Mouse (Mus musculus): ENCODE data around the gene Megf8. TPM values are rescaled to one million over a fixed set of nuclear protein-coding genes. Genes with fewer than 3 reads are reported as not detected.

Megf8 gene
- polyA plus RNA-seq, 1 experiment from 2014 or later = 19.5 TPM

DNA sequence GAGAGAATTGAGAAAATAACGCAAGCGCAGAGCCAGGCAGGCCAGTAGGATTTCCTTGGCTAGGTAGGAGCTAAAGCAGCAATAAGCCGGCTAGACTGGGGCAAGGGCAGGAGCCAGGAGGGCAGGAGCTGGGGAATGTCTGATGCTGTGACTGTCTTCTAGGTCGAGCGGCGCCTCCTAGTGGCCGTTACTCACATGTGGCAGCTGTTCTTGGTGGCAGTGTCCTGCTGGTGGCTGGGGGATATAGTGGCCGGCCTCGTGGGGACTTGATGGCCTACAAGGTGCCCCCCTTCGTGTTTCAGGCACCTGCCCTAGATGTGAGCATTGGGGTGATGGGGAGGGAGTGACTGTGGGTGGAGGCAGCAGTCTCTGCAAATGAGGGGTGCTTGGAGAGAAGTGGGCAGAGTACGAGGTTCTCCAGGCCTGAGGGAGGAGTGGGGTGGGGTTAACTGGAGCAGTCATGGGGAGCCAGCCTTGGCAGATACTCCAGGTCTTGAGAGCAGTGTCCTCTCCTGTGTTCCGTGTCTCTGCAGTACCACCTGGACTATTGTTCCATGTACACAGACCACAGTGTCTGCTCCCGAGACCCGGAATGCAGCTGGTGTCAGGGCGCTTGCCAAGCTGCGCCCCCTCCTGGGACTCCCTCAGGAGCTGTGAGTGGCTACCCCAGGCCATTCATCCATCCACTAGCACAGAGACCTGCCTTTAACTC, 16.8 kb downstream of the Megf8 start:
- H3K4me2 ChIP-seq (replicated peaks) = no peak overlapping the region
- no peak overlapping the region for H3K27ac ChIP-seq
- H3K9ac ChIP-seq = no peak overlapping the region
- ATAC-seq (ENCODE audit: low FRiP score, low read depth) = peak; percentile 51; the same call in 1 of the 2 replicates
- H3K9me3 ChIP-seq = no peaks in the 10 kb centered on the region
- WGBS = 48% methylated on average over 16 of the region's 16 CpGs
- H3K36me3 ChIP-seq = peaks cover 93% of the 10 kb centered on the region
- H3K4me1 ChIP-seq = no peaks in the 10 kb centered on the region
- H3K27me3 ChIP-seq = no peaks in the 10 kb centered on the region
- H3K4me3 ChIP-seq = no peak overlapping the region

DNA sequence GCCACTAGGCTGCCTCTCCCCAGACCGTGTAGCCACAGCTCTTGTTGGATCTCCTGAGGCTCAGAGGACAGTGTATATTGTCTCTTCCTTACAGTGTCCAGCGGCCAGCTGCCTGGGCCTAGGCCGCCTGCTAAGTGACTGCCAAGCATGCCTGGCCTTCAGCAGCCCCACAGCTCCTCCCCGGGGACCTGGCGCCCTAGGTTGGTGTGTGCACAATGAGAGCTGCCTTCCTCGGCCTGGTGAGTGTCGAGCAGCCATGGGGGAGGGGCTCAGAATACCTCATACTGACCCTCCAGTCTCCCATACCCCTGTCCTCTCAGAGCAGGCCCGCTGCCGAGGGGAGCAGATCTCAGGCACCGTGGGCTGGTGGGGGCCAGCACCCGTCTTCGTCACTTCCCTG, 17.5 kb downstream of the Megf8 start:
- 85% methylated on average over 12 of the region's 12 CpGs for WGBS
- H3K4me2 ChIP-seq (replicated peaks) = no peak overlapping the region
- ATAC-seq (ENCODE audit: low FRiP score, low read depth) = no peak

GRCm38 (mm10) chr7:25339329-25339728, 22.4 kb downstream of the Megf8 start:
- no peaks in the 10 kb centered on the region for H3K9me3 ChIP-seq
- H3K4me3 ChIP-seq = no peak overlapping the region
- H3K9ac ChIP-seq = no peak overlapping the region
- no peaks in the 10 kb centered on the region for H3K27me3 ChIP-seq
- no peak overlapping the region for H3K27ac ChIP-seq
- WGBS = 91% methylated on average over 9 of the region's 9 CpGs
- no peak for ATAC-seq (ENCODE audit: low FRiP score, low read depth)
- no peak overlapping the region for H3K4me2 ChIP-seq (replicated peaks)
- peaks cover 92% of the 10 kb centered on the region for H3K36me3 ChIP-seq
- no peaks in the 10 kb centered on the region for H3K4me1 ChIP-seq

More for the DNA sequence above, 17.5 kb downstream of the Megf8 start:
- no peak overlapping the region for H3K9ac ChIP-seq
- no peak overlapping the region for H3K4me3 ChIP-seq
- H3K9me3 ChIP-seq = no peaks in the 10 kb centered on the region
- H3K36me3 ChIP-seq = peaks cover 94% of the 10 kb centered on the region
- no peaks in the 10 kb centered on the region for H3K27me3 ChIP-seq
- no peaks in the 10 kb centered on the region for H3K4me1 ChIP-seq
- no peak overlapping the region for H3K27ac ChIP-seq

- Histone ChIP-seq H3K9me3 (no peaks in the 10 kb centered on the region), H3K4me3 (no peak overlapping the region), H3K27me3 (no peaks in the 10 kb centered on the region), H3K4me1 (no peaks in the 10 kb centered on the region), H3K4me2 (replicated peaks) (no peak overlapping the region), H3K36me3 (peaks cover 91% of the 10 kb centered on the region), H3K27ac (no peak overlapping the region), H3K9ac (no peak overlapping the region)
- 82% methylated on average over 20 of the region's 20 CpGs for WGBS
- ATAC-seq (ENCODE audit: low FRiP score, low read depth) = no peak
Observed at GRCm38 (mm10) chr7:25341000-25341784, 24.2 kb downstream of the Megf8 start.

GRCm38 (mm10) chr7:25348861-25349260, 31.9 kb downstream of the Megf8 start:
- H3K9me3 ChIP-seq = no peaks in the 10 kb centered on the region; the same call in 1 of the 2 replicates
- H3K27me3 ChIP-seq = no peaks in the 10 kb centered on the region
- no peak for ATAC-seq (ENCODE audit: low FRiP score, low read depth)
- no peak overlapping the region for H3K4me2 ChIP-seq (replicated peaks)
- H3K4me1 ChIP-seq = no peaks in the 10 kb centered on the region
- peaks cover 98% of the 10 kb centered on the region for H3K36me3 ChIP-seq
- no peak overlapping the region for H3K9ac ChIP-seq
- no peak overlapping the region for H3K27ac ChIP-seq
- no peak overlapping the region for H3K4me3 ChIP-seq
- WGBS = 91% methylated on average over 8 of the region's 8 CpGs

DNA sequence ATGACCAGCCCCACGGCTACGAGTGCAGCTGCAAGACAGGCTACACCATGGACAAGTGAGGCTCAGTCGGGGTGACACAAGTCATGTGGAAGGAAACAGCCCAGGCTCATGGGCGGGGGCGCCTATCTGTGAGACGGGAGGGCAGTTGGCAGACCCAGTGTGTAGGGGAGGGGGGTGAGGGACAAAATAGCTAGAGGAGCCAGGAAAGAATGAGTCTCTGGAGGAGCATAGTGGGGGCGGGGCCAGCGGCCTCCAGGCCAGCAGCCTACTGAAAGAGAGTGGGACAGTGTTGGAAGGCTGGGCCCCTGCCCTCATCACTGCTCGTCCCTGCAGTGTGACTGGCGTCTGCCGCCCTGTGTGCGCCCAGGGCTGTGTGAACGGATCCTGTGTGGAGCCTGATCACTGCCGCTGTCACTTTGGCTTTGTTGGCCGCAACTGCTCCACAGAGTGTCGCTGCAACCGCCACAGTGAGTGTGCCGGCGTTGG, 41.8 kb downstream of the Megf8 start:
- no peaks in the 10 kb centered on the region for H3K9me3 ChIP-seq
- H3K36me3 ChIP-seq = peaks cover 96% of the 10 kb centered on the region
- H3K9ac ChIP-seq = peak overlapping the region; percentile 31; the same call in 1 of the 2 replicates
- no peak overlapping the region for H3K4me2 ChIP-seq (replicated peaks)
- WGBS = 84% methylated on average over 19 of the region's 19 CpGs
- no peak overlapping the region for H3K27ac ChIP-seq
- H3K4me1 ChIP-seq = no peaks in the 10 kb centered on the region
- no peak for ATAC-seq (ENCODE audit: low FRiP score, low read depth)
- H3K4me3 ChIP-seq = no peak overlapping the region
- no peaks in the 10 kb centered on the region for H3K27me3 ChIP-seq

- Histone ChIP-seq H3K9me3 (no peaks in the 10 kb centered on the region), H3K27ac (no peak overlapping the region), H3K4me1 (peaks cover 27% of the 10 kb centered on the region), H3K4me3 (no peak overlapping the region), H3K36me3 (peaks cover 65% of the 10 kb centered on the region), H3K27me3 (peaks cover 34% of the 10 kb centered on the region), H3K9ac (no peak overlapping the region), H3K4me2 (replicated peaks) (no peak overlapping the region)
- no peak for ATAC-seq (ENCODE audit: low FRiP score, low read depth)
- WGBS = 88% methylated on average over 19 of the region's 19 CpGs
Observed at GRCm38 (mm10) chr7:25363151-25363550, 46.2 kb downstream of the Megf8 start.

- Histone ChIP-seq H3K9me3 (no peaks in the 10 kb centered on the region), H3K4me3 (no peak overlapping the region), H3K27me3 (peaks cover 39% of the 10 kb centered on the region), H3K36me3 (peaks cover 60% of the 10 kb centered on the region), H3K27ac (no peak overlapping the region), H3K4me1 (peaks cover 27% of the 10 kb centered on the region), H3K4me2 (replicated peaks) (no peak overlapping the region), H3K9ac (no peak overlapping the region)
- no peak; the same call in 1 of the 2 replicates for ATAC-seq (ENCODE audit: low FRiP score, low read depth)
- 93% methylated on average over 17 of the region's 17 CpGs for whole genome bisulfite sequencing
Observed at GRCm38 (mm10) chr7:25363632-25364031, 46.7 kb downstream of the Megf8 start.

- Histone ChIP-seq H3K27me3 (peaks cover 62% of the 10 kb centered on the region), H3K27ac (no peak overlapping the region; the same call in 1 of the 2 replicates), H3K4me3 (no peak overlapping the region), H3K9ac (0 out of 2 replicates have a peak overlapping the region, but pooled peaks have one; percentile 9), H3K4me1 (peaks cover 27% of the 10 kb centered on the region), H3K4me2 (replicated peaks) (no peak overlapping the region), H3K36me3 (peaks cover 36% of the 10 kb centered on the region), H3K9me3 (no peaks in the 10 kb centered on the region)
- no peak for ATAC-seq (ENCODE audit: low FRiP score, low read depth)
- 58% methylated on average over 13 of the region's 13 CpGs for WGBS
Observed at GRCm38 (mm10) chr7:25365937-25366625, 49.1 kb downstream of the Megf8 start.

- Histone ChIP-seq H3K4me1 (peaks cover 27% of the 10 kb centered on the region), H3K9ac (peak overlapping the region; percentile 43), H3K4me3 (peak overlapping the region; percentile 21), H3K4me2 (replicated peaks) (peak overlapping the region; percentile 48), H3K27me3 (peaks cover 65% of the 10 kb centered on the region), H3K9me3 (no peaks in the 10 kb centered on the region), H3K27ac (no peak overlapping the region), H3K36me3 (peaks cover 20% of the 10 kb centered on the region)
- ATAC-seq (ENCODE audit: low FRiP score, low read depth) = no peak
- 5% methylated on average over 33 of the region's 33 CpGs for WGBS
Observed at GRCm38 (mm10) chr7:25367632-25368293, 50.8 kb downstream of the Megf8 start.

DNA sequence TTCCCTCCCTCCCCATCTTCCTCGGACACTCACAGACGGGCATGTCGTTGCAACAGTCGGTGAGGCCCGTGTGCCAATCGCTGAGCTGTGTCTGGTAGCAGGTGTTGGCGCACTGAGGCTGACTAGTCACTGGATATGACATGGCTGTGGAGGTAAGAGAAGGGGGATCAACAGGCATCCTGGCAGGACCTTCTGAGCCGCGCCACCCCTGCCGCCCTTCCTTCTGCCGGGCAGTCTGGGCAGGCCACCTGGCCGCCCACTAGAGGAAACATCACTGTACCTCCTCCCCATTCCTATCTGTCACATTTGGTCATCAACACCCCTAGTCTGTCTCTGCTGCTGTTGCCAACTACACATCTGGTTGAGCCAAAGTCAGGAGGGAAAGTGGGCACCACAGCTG, 51.4 kb downstream of the Megf8 start:
- 18% methylated on average over 12 of the region's 12 CpGs for WGBS
- Histone ChIP-seq H3K9me3 (no peaks in the 10 kb centered on the region), H3K4me2 (replicated peaks) (no peak overlapping the region), H3K27ac (no peak overlapping the region), H3K4me1 (peaks cover 27% of the 10 kb centered on the region), H3K36me3 (peaks cover 14% of the 10 kb centered on the region), H3K9ac (no peak overlapping the region), H3K4me3 (peak overlapping the region; percentile 21; the same call in 1 of the 2 replicates), H3K27me3 (peaks cover 65% of the 10 kb centered on the region)
- ATAC-seq (ENCODE audit: low FRiP score, low read depth) = no peak
